Mouse (Mus musculus) kidney, postnatal 36 days (tissue): Measurements from ENCODE around the gene Zfp952.
A peak's percentile ranks its signal among the peaks of the same experiment; 100 is the strongest.
"Not testable (repeated sequence)": the region's sequence is repeated elsewhere in the genome, so short reads cannot be mapped to it uniquely, and the experiment has no call there.

ENCODE experiments used
- DNase-seq, 2 experiments: peaks; one replicate each; pipeline ENCODE4 v3.0.0; 2021 to 2022; ENCODE audit warnings: mixed read lengths in 2 of 2

Gene Zfp952

DNA sequence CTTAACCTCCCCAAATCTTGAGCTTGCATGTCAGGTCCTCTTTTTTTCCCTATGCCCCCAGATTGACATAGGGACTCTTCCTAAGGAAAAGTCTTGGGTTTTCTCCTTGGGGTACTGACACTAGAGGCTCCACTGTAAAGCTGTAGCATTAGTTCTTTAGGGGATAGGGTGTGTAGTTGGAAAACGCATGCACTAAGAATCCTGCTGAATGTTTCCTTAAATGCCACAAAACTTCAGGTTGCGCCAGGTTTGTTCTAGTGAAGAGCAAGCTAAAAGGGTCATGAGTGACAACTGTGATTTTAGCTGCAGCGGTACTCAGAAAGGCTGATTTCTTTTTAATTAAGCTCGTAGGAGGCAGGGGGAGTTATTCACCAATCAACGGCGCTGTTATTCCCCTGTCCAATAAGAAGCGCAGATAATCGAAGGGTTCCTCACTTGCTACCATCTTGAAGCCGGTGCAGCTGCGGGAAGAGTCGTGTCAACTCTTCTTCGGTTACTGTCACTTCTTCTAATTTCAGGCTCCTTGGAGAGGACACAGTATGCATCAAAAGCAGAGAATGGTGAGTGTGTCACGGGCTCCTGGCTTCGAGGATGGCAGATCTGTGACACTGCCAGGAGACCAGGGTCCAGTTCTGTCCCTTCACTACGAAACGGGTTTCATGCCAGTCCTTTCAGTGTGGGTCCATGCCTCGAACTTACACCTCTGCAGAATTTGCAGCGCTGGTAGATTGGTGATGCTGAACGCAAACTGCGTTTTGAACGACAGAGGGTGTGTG lies at the start of gene Zfp952:
Zfp952 (plus strand) TSS at position 431 of the 776 bp plus-strand sequence.
- DNase-seq: peak; percentile 89 to 93

DNA sequence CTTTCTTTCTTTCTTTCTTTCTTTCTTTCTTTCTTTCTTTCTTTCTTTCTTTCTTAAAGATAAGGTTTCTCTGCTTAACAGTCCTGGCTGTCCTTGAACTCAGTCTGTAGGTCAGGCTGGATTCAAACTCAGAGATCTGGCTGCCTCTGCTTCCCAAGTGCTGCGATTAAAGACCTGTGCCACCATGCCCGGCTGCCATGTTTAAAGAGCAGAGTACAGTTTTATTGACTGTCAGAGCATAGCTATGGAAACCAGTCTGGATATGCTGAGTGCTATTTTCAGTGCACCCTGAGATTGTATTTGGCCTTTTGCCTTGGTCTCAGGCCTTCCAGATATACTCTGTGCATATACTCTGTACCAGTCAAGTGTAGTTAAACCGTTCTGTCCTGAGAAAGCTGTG lies 49.3 kb upstream of the Zfp952 start:
- no peak for DNase-seq

DNA sequence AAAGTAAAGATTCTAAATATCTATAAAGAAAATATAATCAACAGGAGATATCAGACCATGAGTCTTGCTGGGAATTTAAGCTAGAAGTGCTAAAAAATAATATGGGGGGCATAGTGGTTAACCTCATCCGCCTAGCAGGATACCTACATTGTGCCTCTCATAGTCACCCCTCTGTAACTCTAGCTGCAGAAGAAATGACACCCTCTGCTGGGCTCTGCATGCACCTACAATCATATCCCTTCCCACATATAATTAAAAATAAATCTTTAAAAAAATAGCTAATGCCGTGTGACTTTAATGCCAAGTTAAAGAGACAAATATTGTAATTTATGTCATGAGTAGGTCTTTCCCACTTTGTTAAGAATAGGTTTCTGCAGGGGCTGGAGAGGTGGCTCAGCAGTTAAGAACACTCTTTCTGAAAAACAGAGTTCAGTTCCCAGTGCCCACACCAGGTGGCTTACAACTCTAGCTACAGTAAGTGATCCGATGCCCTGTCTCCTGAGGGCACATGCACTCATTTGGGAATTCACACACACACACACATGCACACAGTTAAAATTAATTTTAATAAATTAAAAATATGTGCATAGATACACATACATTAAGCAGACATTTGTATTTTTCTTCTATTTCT lies 48.4 kb upstream of the Zfp952 start:
- no peak for DNase-seq

GRCm38 (mm10) chr17:32946716-32947115 lies 46.2 kb upstream of the Zfp952 start:
- DNase-seq: no peak

DNA sequence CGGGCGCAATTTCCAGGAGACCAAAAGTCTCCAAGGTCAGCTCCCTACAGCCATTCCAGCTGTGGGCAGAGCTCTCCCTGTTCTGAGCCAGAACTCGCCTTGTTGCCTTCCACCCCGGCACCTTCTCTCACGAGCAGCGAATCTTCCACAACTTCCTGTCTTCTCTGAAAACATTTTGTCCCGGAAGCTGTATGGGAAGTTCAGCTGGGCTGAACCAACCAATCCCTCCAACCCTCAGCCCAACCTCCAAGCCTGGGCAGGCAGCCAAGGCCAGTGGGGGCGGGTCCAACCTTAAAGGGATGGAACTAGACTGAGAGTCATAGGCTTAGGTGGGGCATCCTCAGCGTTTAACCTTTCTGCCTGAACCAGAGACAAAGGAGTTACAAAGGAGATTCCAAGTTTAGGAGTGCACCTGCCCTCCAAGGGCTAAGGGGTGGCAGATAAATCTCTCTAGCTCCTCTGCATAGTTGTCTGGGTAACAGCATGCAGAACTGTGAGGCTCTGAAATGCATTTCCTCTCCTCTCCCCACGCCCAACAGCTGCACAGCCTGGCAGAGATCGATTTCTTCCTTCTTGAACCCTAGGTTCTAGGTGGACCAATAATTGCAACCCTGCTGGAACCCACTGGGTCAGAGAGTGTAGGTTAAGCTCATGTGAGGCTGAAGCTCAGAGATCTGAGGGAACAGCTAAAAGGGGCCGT lies 45.6 kb upstream of the Zfp952 start, which contains the start of gene Cyp4f13:
Cyp4f13 (minus strand) TSS at position 188 of the 700 bp plus-strand sequence.
- DNase-seq: peak; percentile 98 to 100

DNA sequence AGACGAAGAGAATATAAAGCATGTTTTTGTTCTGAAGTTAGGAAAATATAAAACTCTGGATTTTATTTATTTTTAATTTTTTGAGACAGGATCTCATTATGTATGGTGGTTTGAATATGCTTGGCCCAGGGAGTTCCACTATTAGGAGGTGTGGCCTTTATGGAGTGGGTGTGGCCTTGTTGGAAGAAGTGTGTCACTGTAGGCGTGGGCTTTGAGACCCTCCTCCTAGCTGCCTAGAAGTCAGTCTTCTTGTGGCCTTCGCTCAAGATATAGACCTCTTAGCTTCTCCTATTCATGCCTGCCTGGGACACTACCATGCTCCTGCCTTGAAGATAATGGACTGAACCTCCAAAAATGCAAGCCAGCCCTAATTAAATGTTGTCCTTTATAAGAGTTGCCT lies 42.8 kb upstream of the Zfp952 start:
- DNase-seq: no peak

GRCm38 (mm10) chr17:32951006-32951405 lies 41.9 kb upstream of the Zfp952 start:
- no peak for DNase-seq

DNA sequence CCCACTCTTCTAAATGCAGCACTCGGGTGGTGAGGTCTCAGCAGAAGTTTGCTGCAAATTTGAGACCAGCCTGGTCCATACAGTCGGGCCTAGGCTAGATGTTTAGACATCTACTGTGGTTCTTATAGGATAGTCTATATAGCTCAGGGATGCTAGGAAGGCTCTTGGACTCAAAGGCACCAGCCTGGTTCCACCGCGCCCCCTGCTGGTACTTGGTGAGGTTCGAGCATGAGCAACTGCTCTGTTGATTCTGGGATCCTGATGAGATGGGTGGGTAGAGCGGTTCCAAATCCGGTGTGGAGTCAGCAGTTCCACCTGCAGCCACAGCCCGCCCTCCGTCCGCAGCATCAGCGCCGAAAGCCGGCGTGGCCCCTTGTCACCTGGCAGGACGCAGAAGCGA lies 41.5 kb upstream of the Zfp952 start:
- peak; percentile 85 to 97 for DNase-seq

DNA sequence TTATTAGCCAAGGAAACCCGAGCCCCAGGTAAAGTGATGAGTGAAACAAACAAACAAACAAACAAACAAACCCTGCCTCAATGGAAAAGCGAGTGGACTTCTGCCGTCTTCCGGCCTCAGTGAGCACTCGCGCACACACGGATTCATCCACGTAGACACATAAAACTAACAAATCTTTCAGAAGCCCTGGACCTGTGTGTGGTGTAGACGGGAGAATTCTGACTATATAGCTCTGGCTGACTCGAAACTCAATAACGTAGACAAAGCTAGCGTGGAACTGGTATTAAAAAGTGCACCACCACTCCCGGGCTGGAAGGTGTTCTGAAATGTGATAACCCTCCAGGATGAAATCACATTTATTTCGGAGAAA lies 27.7 kb upstream of the Zfp952 start:
- DNase-seq: peak in 1 of 2 experiments; percentile 43

DNA sequence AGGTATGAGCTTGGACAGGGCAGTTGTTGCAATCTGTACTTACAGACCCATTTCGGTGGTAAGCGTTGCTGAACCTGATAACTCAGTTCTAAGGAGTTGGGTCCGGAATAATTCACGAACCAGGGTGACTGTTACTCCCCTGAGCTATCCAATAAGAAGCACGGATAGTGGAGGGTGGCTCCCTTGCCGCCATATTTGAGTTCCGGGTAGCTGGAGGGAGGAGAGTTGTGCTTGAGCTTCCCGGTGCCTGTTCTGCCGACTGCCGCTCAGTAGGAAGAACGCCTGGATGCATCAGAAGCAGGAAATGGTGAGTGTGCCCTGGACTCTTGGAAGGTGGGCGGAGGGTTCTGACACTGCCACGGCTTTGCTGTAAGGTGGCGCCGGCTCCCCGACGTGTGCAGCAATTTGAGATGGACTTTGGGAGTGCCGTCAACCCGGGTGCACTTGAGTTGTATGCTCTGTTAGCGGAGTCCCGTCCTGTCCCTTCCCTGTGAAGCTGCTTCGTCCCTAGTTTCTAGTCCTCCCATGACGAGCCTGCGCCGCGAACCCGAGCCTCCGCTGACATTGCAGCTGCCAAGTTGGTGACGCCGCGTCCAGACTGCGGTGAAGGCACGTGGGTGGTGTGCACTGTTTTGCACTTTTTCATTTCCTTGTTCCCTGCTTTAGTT lies 27.2 kb upstream of the Zfp952 start, which contains the start of gene Zfp472:
Zfp472 (plus strand) TSS at position 192 of the 668 bp plus-strand sequence.
- DNase-seq: peak; percentile 90 to 94

DNA sequence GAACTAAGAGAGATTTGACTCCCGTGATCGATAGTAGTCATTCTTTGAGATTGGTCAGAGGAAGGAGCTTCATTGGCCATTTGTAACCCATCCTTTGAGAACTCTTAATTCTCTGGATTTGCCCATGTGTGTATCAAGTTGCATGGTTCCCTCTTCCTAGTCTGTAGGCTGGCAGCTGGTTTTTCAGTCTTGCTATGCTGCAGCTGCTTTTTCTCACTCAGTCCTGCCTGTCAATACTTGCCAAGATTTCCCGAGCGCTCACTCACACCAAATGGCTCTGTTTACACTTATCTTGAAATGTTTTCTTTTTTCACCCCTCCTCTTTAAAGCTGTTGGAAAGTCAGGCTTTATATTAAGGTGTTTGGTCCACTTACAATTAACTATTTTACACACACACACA lies 11.6 kb upstream of the Zfp952 start:
- no peak for DNase-seq

DNA sequence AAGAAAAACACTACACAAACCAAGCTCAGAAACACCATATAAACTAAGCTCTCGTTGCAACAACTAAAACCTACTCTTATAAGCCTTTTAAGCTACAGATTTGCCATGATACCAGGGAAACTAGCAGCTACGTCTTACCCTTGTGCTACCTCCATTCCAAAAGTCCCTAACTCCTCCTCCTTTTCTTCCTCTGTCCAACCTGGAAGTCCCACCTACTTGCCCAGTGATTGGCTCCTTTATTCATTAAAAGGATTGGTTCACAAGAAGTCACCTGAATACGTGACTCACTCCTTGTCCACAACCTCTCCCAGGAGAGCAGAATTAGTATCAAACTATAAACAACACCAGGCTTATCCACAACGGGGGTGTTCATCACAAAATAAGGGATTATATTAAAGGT lies 6.6 kb upstream of the Zfp952 start:
- DNase-seq: no peak

GRCm38 (mm10) chr17:32991965-32992698 lies 797 bp upstream of the Zfp952 start:
- peak; percentile 7 to 36 for DNase-seq

DNA sequence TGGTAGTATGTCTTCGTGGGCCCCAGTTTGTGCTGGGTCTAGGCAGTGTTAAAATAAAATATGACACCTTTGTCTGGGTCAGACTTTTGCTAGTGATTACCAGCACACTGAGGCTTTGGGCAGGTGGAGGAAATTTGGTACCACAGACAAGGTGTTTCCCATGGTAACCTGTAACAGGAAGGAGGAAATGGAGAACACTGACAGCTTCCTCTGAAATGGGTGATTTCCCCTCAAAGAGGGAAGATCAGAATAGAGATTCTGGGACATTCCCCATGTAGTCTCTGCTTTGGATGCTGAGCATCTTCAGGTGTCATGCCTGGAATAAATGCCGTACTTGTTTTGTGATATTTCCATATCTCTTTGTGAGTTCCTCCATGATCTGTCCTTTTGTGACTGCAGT lies 5.6 kb downstream of the Zfp952 start:
- no peak for DNase-seq

- peak in 1 of 2 experiments; percentile 14 for DNase-seq
Measured at GRCm38 (mm10) chr17:33008337-33008736, 15.4 kb downstream of the Zfp952 start.

GRCm38 (mm10) chr17:33020434-33020833 lies 27.5 kb downstream of the Zfp952 start:
- DNase-seq: not testable (repeated sequence)

DNA sequence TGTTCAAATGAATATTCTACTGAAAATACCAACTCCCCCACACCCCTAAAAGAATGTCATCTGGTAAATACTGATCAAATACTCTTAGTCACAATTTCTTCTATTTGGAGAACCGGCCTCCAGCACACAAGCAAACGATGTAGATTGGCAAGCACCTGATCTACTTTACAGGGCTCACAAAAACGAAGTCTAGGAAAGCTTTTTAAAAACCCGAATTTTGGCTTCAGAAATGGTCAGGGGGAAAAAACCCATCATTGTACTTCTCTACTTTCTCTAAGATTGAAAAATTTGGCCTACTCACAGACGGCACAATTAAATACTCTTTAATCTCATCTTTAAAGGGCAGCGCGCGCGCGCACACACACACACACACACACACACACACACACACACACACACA lies 39.4 kb downstream of the Zfp952 start:
- DNase-seq: peak in 1 of 2 experiments; percentile 18

DNA sequence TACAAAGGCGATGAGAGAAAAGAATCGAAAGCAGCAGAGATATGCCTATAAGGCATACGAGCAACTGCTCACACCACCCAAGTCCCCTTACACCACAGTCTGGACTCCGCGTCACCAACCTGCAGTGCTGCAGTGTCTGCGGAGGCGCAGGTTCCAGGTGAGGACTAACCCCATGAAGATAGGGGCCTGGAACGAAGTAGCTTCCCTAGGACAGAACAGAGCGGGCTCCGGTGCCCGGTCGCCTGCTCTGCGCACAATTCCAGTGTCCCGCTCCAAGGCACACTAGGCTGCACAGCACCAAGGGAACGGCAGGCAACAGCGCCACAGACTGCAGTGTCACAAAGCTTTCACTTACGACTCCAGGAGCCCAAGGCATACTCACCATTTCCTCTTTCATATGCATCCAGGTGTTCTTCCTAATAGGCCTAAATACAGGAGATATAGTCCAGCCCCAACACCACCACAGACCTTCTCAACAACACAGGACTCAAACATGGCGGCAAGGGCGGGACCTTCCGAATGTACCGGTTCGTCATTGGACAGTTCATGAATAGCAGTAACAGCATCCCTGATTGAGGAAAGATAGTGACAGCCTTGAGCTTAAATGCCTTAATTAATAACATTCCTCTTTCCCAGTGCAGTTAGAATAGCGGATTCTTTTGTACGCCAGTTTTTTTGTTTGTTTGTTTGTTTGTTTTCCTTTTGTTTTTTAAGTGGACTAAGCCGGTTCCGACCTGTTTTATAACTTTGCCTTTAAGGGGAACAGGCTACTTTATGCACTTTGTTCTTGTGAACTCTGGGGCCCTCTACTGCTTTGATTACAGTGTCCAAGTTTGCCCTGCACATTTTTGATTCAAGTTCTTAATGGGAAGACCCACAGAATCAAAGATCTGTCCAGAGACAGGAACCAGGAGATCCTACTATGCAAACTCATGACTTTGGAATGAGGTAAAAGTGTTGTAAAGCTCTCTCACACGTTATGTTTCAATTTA lies 40.3 kb downstream of the Zfp952 start, which contains the start of gene Zfp763:
Zfp763 (minus strand) TSS at position 503 of the 992 bp plus-strand sequence.
- peak; percentile 89 to 90 for DNase-seq
